Mouse (Mus musculus) kidney, postnatal 0 days (tissue): Measurements from ENCODE around the gene Itga4. TPM values are rescaled to one million over a fixed set of nuclear protein-coding genes. Genes with fewer than 3 reads are reported as not detected.

Experiments used
- ATAC-seq: fragments of 200-750 bp; cut with Nextera tagmentation; replicated peaks from 2 replicates; pipeline ENCODE4 v1.8.0; 2017; ENCODE audit warnings: low read depth, moderate number of reproducible peaks, moderate TSS enrichment, moderate library complexity; ENCODE audit not compliant: low FRiP score
- DNase-seq: peaks from one replicate; pipeline ENCODE4 v3.0.0-alpha.2; 2016; ENCODE audit warnings: low spot score
- H3K27ac ChIP-seq: fragments of 300-500 bp; sonication (generic); 2 replicates; pipeline ENCODE4 v1.5.1; 2014; ENCODE audit warnings: mild to moderate bottlenecking
- H3K27me3 ChIP-seq: fragments of 300-500 bp; sonication (generic); 2 replicates; pipeline ENCODE4 v1.6.1; 2014; ENCODE audit warnings: low read length, mixed read lengths; ENCODE audit not compliant: insufficient read depth
- H3K36me3 ChIP-seq: fragments of 300-500 bp; sonication (generic); 2 replicates; pipeline ENCODE4 v1.6.1; 2014; ENCODE audit warnings: low read length, mixed read lengths; ENCODE audit not compliant: insufficient read depth
- H3K4me1 ChIP-seq: fragments of 300-500 bp; sonication (generic); replicated peaks from 2 replicates; pipeline ENCODE4 v1.6.1; 2014; ENCODE audit warnings: antibody characterized with exemption, low read length, mixed read lengths; ENCODE audit not compliant: insufficient read depth
- H3K4me2 ChIP-seq: fragments of 300-500 bp; sonication (generic); 2 replicates; pipeline ENCODE4 v1.6.1; 2014; ENCODE audit warnings: mild to moderate bottlenecking, low read length, moderate library complexity, mixed read lengths
- H3K4me3 ChIP-seq: fragments of 300-500 bp; sonication (generic); replicated peaks from 2 replicates; pipeline ENCODE4 v1.5.1; 2014; ENCODE audit warnings: low read depth, low read length
- H3K9ac ChIP-seq: fragments of 300-500 bp; sonication (generic); 2 replicates; pipeline ENCODE4 v1.6.1; 2014; ENCODE audit warnings: low read depth, low read length
- H3K9me3 ChIP-seq: fragments of 300-500 bp; sonication (generic); replicated peaks from 2 replicates; pipeline ENCODE4 v1.6.1; 2016; ENCODE audit warnings: low read length, inconsistent platforms, mixed read lengths
- CTCF ChIP-seq: IDR thresholded peaks from 2 replicates; pipeline ENCODE4 v1.5.1; 2016; ENCODE audit warnings: antibody characterized with exemption, low read depth, mild to moderate bottlenecking, moderate library complexity
- WGBS: fragments of 180-500 bp; shearing (Covaris S2); extraction: QIAGEN DNeasy Blood & Tissue Kit; methylation state at CpG from one replicate; pipeline ENCODE4 v1.1.7; 2014; 5-methylcytosine and 5-hydroxymethylcytosine counted together
- polyA plus RNA-seq: library from polyadenylated mRNA; unstranded; fragments of >200 nt; fragmentation: Nextera tagmentation; extraction: Ambion mirVana; gene quantifications from 2 replicates; pipeline ENCODE4 v1.2.1, GENCODE M21; 2015

Gene Itga4
- polyA plus RNA-seq, 1 experiment from 2014 or later, result 1.8 TPM

DNA sequence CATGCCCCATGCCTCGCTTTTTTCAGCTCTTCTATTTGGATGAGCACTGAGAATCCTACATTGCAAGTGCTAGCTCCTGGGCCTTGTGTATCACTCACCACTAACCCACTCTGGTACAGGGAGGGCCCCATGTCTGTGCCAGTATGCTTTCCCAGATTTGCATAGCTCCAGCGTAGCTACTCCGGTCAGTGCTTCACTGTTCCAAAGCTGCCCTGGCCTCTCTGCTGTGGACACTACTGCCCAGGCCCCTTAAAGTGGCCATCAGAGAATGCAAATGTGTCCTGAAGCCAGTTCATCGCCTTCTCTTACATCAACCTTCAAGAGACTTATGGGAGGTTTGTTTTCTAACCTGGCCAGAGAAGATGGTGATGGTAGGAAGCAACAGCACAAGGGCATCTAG is 114.7 kb downstream of the Itga4 start:
- DNase-seq, result no peak
- Histone ChIP-seq H3K27ac (no peak overlapping the region), H3K4me3 (no peak overlapping the region), H3K9ac (no peak overlapping the region), H3K4me1 (no peaks in the 10 kb centered on the region), H3K27me3 (no peaks in the 10 kb centered on the region), H3K9me3 (no peaks in the 10 kb centered on the region), H3K4me2 (no peak overlapping the region), H3K36me3 (no peaks in the 10 kb centered on the region)
- WGBS, result 85% methylated on average over 4 of the region's 4 CpGs
- ATAC-seq, result no peak
- TF ChIP-seq CTCF, result no peak

DNA sequence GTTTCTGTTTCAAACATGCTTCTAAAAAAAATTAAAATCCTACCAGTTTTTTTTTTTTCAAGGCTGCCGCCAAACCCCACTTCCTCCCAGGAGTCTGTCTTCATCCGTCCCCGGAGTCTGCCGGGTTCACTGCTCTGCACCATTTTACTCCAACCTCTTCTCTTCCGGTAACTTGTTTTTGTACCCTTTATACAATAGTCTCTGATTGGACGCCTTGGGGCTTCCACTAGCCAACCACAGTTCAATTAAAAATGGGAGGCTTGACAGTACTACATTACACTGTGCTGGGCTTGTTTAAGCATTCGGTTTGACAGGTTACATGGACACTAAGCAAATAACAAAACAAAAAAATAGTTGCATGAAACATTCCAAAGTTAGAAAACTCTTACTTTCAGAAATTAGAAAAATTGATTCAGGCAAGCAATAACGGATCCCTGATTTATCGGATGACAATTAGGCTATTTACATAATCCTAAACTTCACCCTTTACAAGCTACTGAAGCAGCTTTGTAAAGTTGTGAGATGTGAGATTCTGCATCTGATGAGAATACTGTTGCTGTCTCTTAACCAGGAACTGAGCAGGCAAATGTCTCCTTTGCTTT is 115.6 kb downstream of the Itga4 start:
- H3K36me3 ChIP-seq, result no peaks in the 10 kb centered on the region
- no peak overlapping the region for H3K9ac ChIP-seq
- no peak overlapping the region for H3K27ac ChIP-seq
- H3K27me3 ChIP-seq, result no peaks in the 10 kb centered on the region
- no peak for TF ChIP-seq CTCF
- no peaks in the 10 kb centered on the region for H3K9me3 ChIP-seq
- no peak overlapping the region for H3K4me2 ChIP-seq
- WGBS, result 68% methylated on average over 9 of the region's 9 CpGs
- no peaks in the 10 kb centered on the region for H3K4me1 ChIP-seq
- H3K4me3 ChIP-seq, result no peak overlapping the region
- ATAC-seq (no peak), DNase-seq (peak; percentile 24)

DNA sequence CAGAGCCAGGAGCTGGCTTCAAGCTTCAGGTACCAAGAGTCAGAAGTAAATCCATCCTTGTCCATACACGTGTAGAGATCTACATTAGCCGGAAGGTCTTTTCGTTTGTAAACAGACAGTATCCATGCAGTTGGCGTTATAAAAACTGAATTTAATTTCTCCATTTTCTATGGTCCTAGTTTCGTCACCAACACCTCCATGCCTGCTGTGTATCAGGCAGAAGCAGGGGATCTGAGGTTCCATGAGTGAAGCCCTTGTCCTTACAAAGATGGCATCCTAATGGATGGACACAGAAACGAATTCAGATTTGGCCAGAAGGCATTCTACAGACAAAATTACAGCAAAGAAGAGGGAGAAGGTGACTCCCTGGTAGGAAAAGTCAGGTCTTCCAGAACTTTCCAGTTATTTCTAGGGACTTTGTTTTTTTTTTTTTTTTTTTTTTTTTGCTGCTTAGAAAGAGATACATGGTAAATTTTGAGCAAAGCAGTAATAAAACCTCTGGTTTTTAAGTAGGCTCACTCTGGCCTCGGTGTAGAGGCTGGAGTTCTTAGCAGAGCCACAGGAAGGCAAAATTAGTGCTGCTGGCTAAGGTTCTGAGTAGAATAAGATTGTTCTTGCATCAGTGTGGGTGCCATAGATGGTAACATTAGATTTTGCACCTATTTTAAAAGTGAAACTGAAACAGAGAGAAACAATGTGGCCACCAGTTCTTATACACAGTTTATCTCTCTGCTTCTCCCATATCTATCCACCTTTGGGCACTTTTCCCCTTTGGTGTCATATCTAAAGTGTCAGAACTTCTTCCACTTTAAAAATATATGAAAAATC is 116.3 kb downstream of the Itga4 start:
- Histone ChIP-seq H3K4me1 (no peaks in the 10 kb centered on the region), H3K27ac (no peak overlapping the region), H3K4me2 (no peak overlapping the region), H3K9me3 (no peaks in the 10 kb centered on the region), H3K9ac (no peak overlapping the region), H3K4me3 (no peak overlapping the region), H3K27me3 (no peaks in the 10 kb centered on the region), H3K36me3 (no peaks in the 10 kb centered on the region)
- no peak for DNase-seq
- ATAC-seq, result no peak
- WGBS, result 88% methylated on average over 7 of the region's 7 CpGs
- no peak for TF ChIP-seq CTCF

DNA sequence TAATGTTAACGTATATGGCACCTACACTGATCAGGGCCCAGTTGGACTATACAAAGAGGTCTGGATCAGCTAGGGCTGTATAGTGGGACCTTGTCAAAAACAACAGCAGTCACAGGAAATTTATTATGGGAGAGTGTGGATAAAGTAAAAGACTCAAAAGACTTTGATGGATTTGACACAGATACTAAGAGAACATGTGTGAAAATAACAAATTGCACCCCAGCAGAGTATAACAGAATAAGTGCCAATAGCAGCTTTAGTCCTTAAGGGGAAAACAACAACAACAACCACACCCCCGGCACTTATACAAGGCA is 116.9 kb downstream of the Itga4 start:
- no peak for DNase-seq
- H3K27me3 ChIP-seq, result no peaks in the 10 kb centered on the region
- no peak overlapping the region for H3K4me2 ChIP-seq
- no peak for TF ChIP-seq CTCF
- no peak overlapping the region for H3K4me3 ChIP-seq
- H3K9ac ChIP-seq, result no peak overlapping the region
- 77% methylated on average over 2 of the region's 2 CpGs for WGBS
- ATAC-seq, result no peak
- no peaks in the 10 kb centered on the region for H3K36me3 ChIP-seq
- no peaks in the 10 kb centered on the region for H3K4me1 ChIP-seq
- no peaks in the 10 kb centered on the region for H3K9me3 ChIP-seq
- no peak overlapping the region for H3K27ac ChIP-seq

DNA sequence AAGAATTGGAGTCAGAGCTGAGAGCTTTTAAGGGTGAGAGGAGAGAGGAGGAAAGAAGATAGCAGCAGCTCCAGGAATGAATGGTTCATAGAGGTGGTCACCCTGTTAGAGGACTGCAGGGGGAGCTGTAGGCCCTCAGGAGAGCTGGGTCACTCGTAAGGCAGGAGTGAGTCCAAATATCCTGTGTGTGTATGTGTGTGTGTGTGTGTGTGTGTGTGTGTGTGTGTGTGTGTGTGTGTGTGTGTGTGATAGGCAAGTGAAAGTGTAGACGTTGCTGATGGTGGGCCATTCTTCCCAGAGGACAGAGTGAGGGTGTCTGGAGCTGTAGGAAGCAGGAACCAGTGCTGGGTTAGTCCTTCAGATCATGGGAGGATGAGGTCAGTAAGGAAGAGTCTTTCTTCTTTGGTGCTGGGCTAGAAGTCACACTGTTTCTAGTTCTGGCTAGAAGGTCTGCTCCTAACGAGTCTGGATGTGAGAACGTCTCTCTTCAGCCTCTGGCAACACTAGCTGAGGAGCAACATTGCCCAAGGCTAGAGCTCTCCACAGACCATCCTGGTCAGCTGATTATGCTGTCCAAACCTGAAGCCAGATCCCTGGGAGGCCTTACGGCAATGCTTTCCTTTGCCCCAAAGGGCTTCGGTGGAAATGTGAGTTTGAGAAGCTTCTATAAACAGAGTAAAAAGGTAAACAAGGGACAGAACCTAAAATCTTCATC is 117.4 kb downstream of the Itga4 start:
- Histone ChIP-seq H3K4me3 (no peak overlapping the region), H3K9me3 (no peaks in the 10 kb centered on the region), H3K4me2 (no peak overlapping the region), H3K9ac (no peak overlapping the region), H3K36me3 (no peaks in the 10 kb centered on the region), H3K27ac (no peak overlapping the region), H3K27me3 (no peaks in the 10 kb centered on the region), H3K4me1 (no peaks in the 10 kb centered on the region)
- WGBS, result 56% methylated on average over 6 of the region's 6 CpGs
- peak; percentile 57; the same call in 1 of the 2 replicates for ATAC-seq
- peak; percentile 34 for DNase-seq
- peak; percentile 75 for TF ChIP-seq CTCF

DNA sequence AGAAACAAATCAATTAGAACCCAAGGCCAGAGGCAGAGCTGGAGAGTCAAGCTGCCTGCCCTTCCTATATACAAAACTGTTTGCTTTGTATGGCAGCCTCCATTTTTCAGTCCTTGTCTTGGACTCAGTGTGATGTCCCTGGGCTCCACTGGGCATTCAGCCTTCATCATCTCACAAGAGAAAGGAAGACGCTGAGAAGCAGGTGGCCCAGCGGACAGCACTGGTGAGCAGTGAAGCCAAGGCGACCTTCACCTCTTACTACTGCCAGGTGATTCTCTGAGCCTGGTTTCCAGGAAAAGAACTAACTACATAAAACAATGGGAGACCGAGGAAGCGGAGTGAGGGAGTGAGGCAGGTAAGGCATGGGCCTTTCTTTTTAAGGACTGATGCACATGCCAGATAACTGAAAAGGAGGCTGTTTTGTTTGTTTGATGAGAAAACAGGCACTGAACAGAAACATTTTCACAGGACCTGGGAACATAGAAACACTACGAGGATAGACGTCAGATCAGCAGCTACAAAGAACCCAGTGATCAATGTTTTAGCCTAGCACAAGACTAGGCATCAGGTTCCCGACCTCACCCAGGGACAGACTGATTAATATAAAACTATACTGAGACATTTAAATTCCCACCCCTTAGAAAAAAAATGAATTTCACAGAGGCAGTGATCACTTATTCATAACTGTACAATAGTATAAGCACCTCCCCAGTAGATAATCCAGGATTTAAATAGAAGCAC is 123.3 kb downstream of the Itga4 start:
- Histone ChIP-seq H3K36me3 (no peaks in the 10 kb centered on the region), H3K4me3 (no peak overlapping the region), H3K27me3 (no peaks in the 10 kb centered on the region), H3K9ac (no peak overlapping the region), H3K4me1 (no peaks in the 10 kb centered on the region), H3K4me2 (peak overlapping the region; percentile 35), H3K27ac (peak overlapping the region; percentile 73), H3K9me3 (no peaks in the 10 kb centered on the region)
- DNase-seq, result no peak
- WGBS, result 58% methylated on average over 8 of the region's 8 CpGs
- peak; percentile 44; the same call in 1 of the 2 replicates for ATAC-seq
- TF ChIP-seq CTCF, result no peak
